Comparison of ENCODE assay signal across 20 mouse cellular contexts in the genomic region with DNA sequence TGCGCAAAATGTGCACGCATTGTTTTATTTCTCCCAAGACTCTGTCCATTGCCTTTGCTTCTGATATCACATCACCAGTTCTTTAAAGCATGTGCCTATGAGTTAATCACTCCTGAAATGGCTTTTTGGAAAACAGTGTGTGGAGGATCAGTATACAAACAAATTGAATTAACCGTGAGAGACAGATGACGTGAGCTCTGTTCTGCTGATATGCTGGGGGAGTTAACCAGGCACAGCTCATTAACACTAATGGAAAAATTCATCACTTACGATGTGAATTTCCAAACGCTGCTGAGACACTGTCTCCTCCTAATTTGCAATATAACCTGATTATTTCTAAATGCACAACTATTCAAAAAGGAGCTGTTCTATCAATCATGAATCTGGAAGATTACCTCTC.
DNase-seq lines count a peak whose midpoint lies in the region; ATAC-seq and TF ChIP-seq lines count a peak whose summit lies in the region.
"Had no signal": no experiment of that assay in that cellular context is flagged by ENCODE, and none has a peak within 500 bp of the region (broad histone marks: within the 10 kb centered on the region; RNA-seq: fewer than 3 reads in every experiment).

No protein-coding gene starts in this region.

- H3K4me2 ChIP-seq in forebrain, embryonic 14.5 days (ENCODE audit: low read length), result no peak overlapping the region
- no peak overlapping the region for H3K4me2 ChIP-seq in forebrain, embryonic 12.5 days
- H3K4me2 ChIP-seq in hindbrain, embryonic 13.5 days, result no peak overlapping the region
- no peak overlapping the region for H3K4me2 ChIP-seq in hindbrain, postnatal 0 days (ENCODE audit: low read depth, low read length)
- H3K4me2 ChIP-seq: heart, embryonic 13.5 days had no signal

- H3K9ac ChIP-seq in forebrain, embryonic 14.5 days (ENCODE audit: low read length), result no peak overlapping the region
- no peak overlapping the region for H3K9ac ChIP-seq in forebrain, embryonic 12.5 days
- H3K9ac ChIP-seq in hindbrain, embryonic 13.5 days, result no peak overlapping the region
- H3K9ac ChIP-seq in hindbrain, postnatal 0 days (replicated peaks; ENCODE audit: low read length), result no peak overlapping the region
- H3K9ac ChIP-seq: heart, embryonic 13.5 days had no signal

- H3K4me1 ChIP-seq in forebrain, embryonic 14.5 days (ENCODE audit: control insufficient read depth, insufficient read depth, low read length), result no peaks in the 10 kb centered on the region
- H3K4me1 ChIP-seq in forebrain, embryonic 12.5 days, result no peaks in the 10 kb centered on the region
- H3K4me1 ChIP-seq in hindbrain, embryonic 13.5 days (replicated peaks), result peaks cover 9% of the 10 kb centered on the region
- no peaks in the 10 kb centered on the region for H3K4me1 ChIP-seq in hindbrain, embryonic 10.5 days (replicated peaks)
- no peaks in the 10 kb centered on the region for H3K4me1 ChIP-seq in hindbrain, postnatal 0 days (ENCODE audit: insufficient read depth, low read length)
- H3K4me1 ChIP-seq: embryonic facial prominence, embryonic 10.5 days; heart, embryonic 13.5 days had no signal

- 66% methylated on average over 6 of the region's 6 CpGs for WGBS in forebrain, embryonic 14.5 days
- WGBS in forebrain, embryonic 12.5 days, result 74% methylated on average over 6 of the region's 6 CpGs
- WGBS in hindbrain, embryonic 13.5 days, result 50% methylated on average over 6 of the region's 6 CpGs
- 88% methylated on average over 6 of the region's 6 CpGs for WGBS in hindbrain, embryonic 10.5 days
- 65% methylated on average over 6 of the region's 6 CpGs for WGBS in hindbrain, postnatal 0 days

- no peak overlapping the region for H3K4me3 ChIP-seq in forebrain, embryonic 14.5 days (ENCODE audit: low read depth, low read length)
- H3K4me3 ChIP-seq in forebrain, embryonic 12.5 days (replicated peaks), result no peak overlapping the region
- H3K4me3 ChIP-seq in hindbrain, embryonic 13.5 days, result no peak overlapping the region
- H3K4me3 ChIP-seq in hindbrain, embryonic 10.5 days, result no peak overlapping the region
- no peak overlapping the region for H3K4me3 ChIP-seq in hindbrain, postnatal 0 days (ENCODE audit: low read length)
- H3K4me3 ChIP-seq: embryonic facial prominence, embryonic 10.5 days; heart, embryonic 13.5 days had no signal

- ATAC-seq in forebrain, embryonic 14.5 days, result no peak
- ATAC-seq in forebrain, embryonic 12.5 days (ENCODE audit: low FRiP score), result no peak
- ATAC-seq in hindbrain, embryonic 13.5 days (ENCODE audit: low FRiP score), result peak; percentile 79
- no peak for ATAC-seq in hindbrain, postnatal 0 days
- ATAC-seq: CD4-positive, CD25-positive, alpha-beta regulatory T cell, adult 4 months; intestine, embryonic 16.5 days had no signal

- H3K9me3 ChIP-seq in forebrain, embryonic 14.5 days (replicated peaks; ENCODE audit: control insufficient read depth, low read length), result no peaks in the 10 kb centered on the region
- H3K9me3 ChIP-seq in forebrain, embryonic 12.5 days, result no peaks in the 10 kb centered on the region
- no peaks in the 10 kb centered on the region for H3K9me3 ChIP-seq in hindbrain, embryonic 13.5 days
- H3K9me3 ChIP-seq in hindbrain, embryonic 10.5 days, result no peaks in the 10 kb centered on the region
- no peaks in the 10 kb centered on the region for H3K9me3 ChIP-seq in hindbrain, postnatal 0 days (ENCODE audit: low read length)
- H3K9me3 ChIP-seq: embryonic facial prominence, embryonic 10.5 days; heart, embryonic 13.5 days had no signal

- DNase-seq in forebrain, embryonic 14.5 days (ENCODE audit: low spot score), result peak; percentile 29
- DNase-seq in hindbrain, embryonic 10.5 days (ENCODE audit: low spot score), result no peak
- DNase-seq in brain, embryonic 14.5 days (ENCODE audit: low read depth), result peak; percentile 49
- peak; percentile 56 for DNase-seq in hindbrain, postnatal 0 days (ENCODE audit: low spot score)
- no peak for DNase-seq in kidney, adult 9 months
- no peak for DNase-seq in MN1 (ENCODE audit: low spot score)
- DNase-seq: adrenal gland, postnatal 14 days; B cell, adult 2 months; cerebellum, adult 18-20 months; cerebellum, postnatal 10 days; gastrocnemius, postnatal 36 days; heart, adult 11 months; heart, postnatal 36 days had no signal

- TF ChIP-seq POLR2A in brain, embryonic 14.5 days (IDR thresholded peaks at IDR 0.05; ENCODE audit: borderline replicate concordance, extremely low read depth, insufficient read depth, insufficient read length, poor library complexity, severe bottlenecking), result no peak

- H3K36me3 ChIP-seq in forebrain, embryonic 14.5 days (ENCODE audit: control insufficient read depth, insufficient read depth, low read length), result no peaks in the 10 kb centered on the region
- H3K36me3 ChIP-seq in forebrain, embryonic 12.5 days (replicated peaks), result no peaks in the 10 kb centered on the region
- H3K36me3 ChIP-seq in hindbrain, embryonic 13.5 days, result no peaks in the 10 kb centered on the region
- no peaks in the 10 kb centered on the region for H3K36me3 ChIP-seq in hindbrain, embryonic 10.5 days
- H3K36me3 ChIP-seq in hindbrain, postnatal 0 days (ENCODE audit: insufficient read depth, low read length), result no peaks in the 10 kb centered on the region
- H3K36me3 ChIP-seq: embryonic facial prominence, embryonic 10.5 days; G1E; heart, embryonic 13.5 days had no signal

- H3K27me3 ChIP-seq in forebrain, embryonic 14.5 days (replicated peaks; ENCODE audit: control insufficient read depth, insufficient read depth, low read length), result no peaks in the 10 kb centered on the region
- no peaks in the 10 kb centered on the region for H3K27me3 ChIP-seq in forebrain, embryonic 12.5 days
- H3K27me3 ChIP-seq in hindbrain, embryonic 13.5 days, result no peaks in the 10 kb centered on the region
- no peaks in the 10 kb centered on the region for H3K27me3 ChIP-seq in hindbrain, embryonic 10.5 days (ENCODE audit: insufficient read depth, poor library complexity, severe bottlenecking)
- H3K27me3 ChIP-seq in hindbrain, postnatal 0 days (ENCODE audit: insufficient read depth, low read length), result no peaks in the 10 kb centered on the region
- H3K27me3 ChIP-seq: heart, embryonic 13.5 days had no signal

- TF ChIP-seq CTCF in brain, embryonic 14.5 days (IDR thresholded peaks at IDR 0.05; ENCODE audit: borderline replicate concordance, extremely low read depth, insufficient read depth, insufficient read length), result no peak
- TF ChIP-seq CTCF in hindbrain, postnatal 0 days (IDR thresholded peaks at IDR 0.05; ENCODE audit: low read depth), result no peak

- no peak overlapping the region for H3K27ac ChIP-seq in forebrain, embryonic 14.5 days (ENCODE audit: low read depth, low read length)
- no peak overlapping the region for H3K27ac ChIP-seq in forebrain, embryonic 12.5 days
- peak overlapping the region; percentile 41; the same call in 1 of the 2 replicates for H3K27ac ChIP-seq in hindbrain, embryonic 13.5 days
- no peak overlapping the region for H3K27ac ChIP-seq in hindbrain, embryonic 10.5 days
- peak overlapping the region; percentile 16; the same call in 1 of the 2 replicates for H3K27ac ChIP-seq in hindbrain, postnatal 0 days
- H3K27ac ChIP-seq: embryonic facial prominence, embryonic 10.5 days; heart, embryonic 13.5 days had no signal

Comparison
In these comparisons a context has a peak if more than half of its experiments do, and no peak if none do; other contexts are left out.
1. DNase-seq: peak in forebrain, embryonic 14.5 days (single experiment), brain, embryonic 14.5 days (single experiment) and hindbrain, postnatal 0 days (single experiment); none in hindbrain, embryonic 10.5 days (single experiment), kidney, adult 9 months (single experiment) and MN1 (single experiment).
2. H3K27ac ChIP-seq: peak in hindbrain, embryonic 13.5 days (single experiment) and hindbrain, postnatal 0 days (single experiment); none in forebrain, embryonic 14.5 days (single experiment), forebrain, embryonic 12.5 days (single experiment) and hindbrain, embryonic 10.5 days (single experiment).